Comparison of ENCODE assay signal across 14 mouse cellular contexts in genomic region chr12:17762286-17762933, GRCm38 (mm10).
DNase-seq lines count a peak whose midpoint lies in the region; ATAC-seq lines count a peak whose summit lies in the region.
"Had no signal": no experiment of that assay in that cellular context is flagged by ENCODE, and none has a peak within 500 bp of the region (broad histone marks: within the 10 kb centered on the region; RNA-seq: fewer than 3 reads in every experiment).

No protein-coding gene starts in this region.

- H3K4me3 ChIP-seq in kidney, embryonic 16.5 days (ENCODE audit: low read length), result no peak overlapping the region
- no peak overlapping the region for H3K4me3 ChIP-seq in kidney, embryonic 14.5 days (ENCODE audit: low read length)
- H3K4me3 ChIP-seq in hindbrain, embryonic 14.5 days (replicated peaks; ENCODE audit: low read length), result no peak overlapping the region
- H3K4me3 ChIP-seq in midbrain, embryonic 16.5 days (ENCODE audit: low read depth, low read length), result no peak overlapping the region
- H3K4me3 ChIP-seq in limb, embryonic 10.5 days, result no peak overlapping the region
- H3K4me3 ChIP-seq: forebrain, embryonic 15.5 days; heart, adult 2 months had no signal

- no peaks in the 10 kb centered on the region for H3K27me3 ChIP-seq in kidney, embryonic 16.5 days (ENCODE audit: insufficient read depth, low read length)
- H3K27me3 ChIP-seq in kidney, embryonic 14.5 days (ENCODE audit: control insufficient read depth, insufficient read depth, low read length), result no peaks in the 10 kb centered on the region
- H3K27me3 ChIP-seq in hindbrain, embryonic 14.5 days (ENCODE audit: control insufficient read depth, insufficient read depth, low read length), result no peaks in the 10 kb centered on the region
- no peaks in the 10 kb centered on the region for H3K27me3 ChIP-seq in midbrain, embryonic 16.5 days (ENCODE audit: control insufficient read depth, insufficient read depth, low read depth, low read length)
- H3K27me3 ChIP-seq in limb, embryonic 10.5 days (ENCODE audit: low read depth, poor library complexity, severe bottlenecking), result no peaks in the 10 kb centered on the region
- H3K27me3 ChIP-seq: forebrain, embryonic 15.5 days had no signal

- WGBS in kidney, embryonic 16.5 days, result 72% methylated on average over 6 of the region's 6 CpGs
- WGBS in kidney, embryonic 14.5 days, result 67% methylated on average over 6 of the region's 6 CpGs
- 43% methylated on average over 6 of the region's 6 CpGs for WGBS in hindbrain, embryonic 14.5 days
- WGBS in midbrain, embryonic 16.5 days, result 34% methylated on average over 6 of the region's 6 CpGs
- WGBS in limb, embryonic 10.5 days, result 86% methylated on average over 6 of the region's 6 CpGs

- H3K4me1 ChIP-seq in kidney, embryonic 16.5 days (ENCODE audit: insufficient read depth, low read length), result peaks cover 12% of the 10 kb centered on the region
- H3K4me1 ChIP-seq in kidney, embryonic 14.5 days (ENCODE audit: control insufficient read depth, insufficient read depth, low read length), result peaks cover 4% of the 10 kb centered on the region; the same call in 1 of the 2 replicates
- H3K4me1 ChIP-seq in hindbrain, embryonic 14.5 days (replicated peaks; ENCODE audit: control insufficient read depth, insufficient read depth, low read length), result peaks cover 10% of the 10 kb centered on the region; the same call in 1 of the 2 replicates
- 0 out of 2 replicates have a peak, but pooled peaks cover 3% of the 10 kb centered on the region for H3K4me1 ChIP-seq in midbrain, embryonic 16.5 days (ENCODE audit: control insufficient read depth, insufficient read depth, low read length)
- peaks cover 14% of the 10 kb centered on the region for H3K4me1 ChIP-seq in limb, embryonic 10.5 days
- H3K4me1 ChIP-seq: forebrain, embryonic 15.5 days had no signal

- H3K9me3 ChIP-seq in kidney, embryonic 16.5 days (ENCODE audit: low read length), result no peaks in the 10 kb centered on the region
- no peaks in the 10 kb centered on the region for H3K9me3 ChIP-seq in kidney, embryonic 14.5 days (ENCODE audit: control insufficient read depth, low read length)
- 0 out of 2 replicates have a peak, but pooled peaks cover 6% of the 10 kb centered on the region for H3K9me3 ChIP-seq in hindbrain, embryonic 14.5 days (ENCODE audit: control insufficient read depth, low read length)
- no peaks in the 10 kb centered on the region for H3K9me3 ChIP-seq in midbrain, embryonic 16.5 days (replicated peaks; ENCODE audit: control insufficient read depth, low read length, poor library complexity, severe bottlenecking)
- no peaks in the 10 kb centered on the region for H3K9me3 ChIP-seq in limb, embryonic 10.5 days (replicated peaks)
- H3K9me3 ChIP-seq: forebrain, embryonic 15.5 days had no signal

- no peak overlapping the region for H3K4me2 ChIP-seq in kidney, embryonic 16.5 days (replicated peaks; ENCODE audit: low read depth, low read length)
- no peak overlapping the region for H3K4me2 ChIP-seq in kidney, embryonic 14.5 days (replicated peaks; ENCODE audit: low read depth, low read length)
- H3K4me2 ChIP-seq in hindbrain, embryonic 14.5 days (replicated peaks), result no peak overlapping the region
- H3K4me2 ChIP-seq in midbrain, embryonic 16.5 days (ENCODE audit: low read length), result no peak overlapping the region
- H3K4me2 ChIP-seq: forebrain, embryonic 15.5 days had no signal

- no peak for ATAC-seq in kidney, embryonic 16.5 days (ENCODE audit: low FRiP score, low TSS enrichment)
- no peak; the same call in 1 of the 2 replicates for ATAC-seq in kidney, embryonic 14.5 days (ENCODE audit: low FRiP score, low TSS enrichment)
- ATAC-seq in hindbrain, embryonic 14.5 days (ENCODE audit: low FRiP score), result no peak
- ATAC-seq in midbrain, embryonic 16.5 days, result peak; percentile 33; the same call in 1 of the 2 replicates
- ATAC-seq in megakaryocyte-erythroid progenitor cell, adult 5-6 weeks (replicated peaks; ENCODE audit: low FRiP score, low TSS enrichment, poor library complexity, severe bottlenecking), result no peak
- ATAC-seq: forebrain, embryonic 15.5 days had no signal

- no peaks in the 10 kb centered on the region for H3K36me3 ChIP-seq in kidney, embryonic 16.5 days (ENCODE audit: insufficient read depth, low read length)
- H3K36me3 ChIP-seq in kidney, embryonic 14.5 days (ENCODE audit: control insufficient read depth, insufficient read depth, low read length), result no peaks in the 10 kb centered on the region
- H3K36me3 ChIP-seq in hindbrain, embryonic 14.5 days (replicated peaks; ENCODE audit: control insufficient read depth, insufficient read depth), result no peaks in the 10 kb centered on the region
- no peaks in the 10 kb centered on the region for H3K36me3 ChIP-seq in midbrain, embryonic 16.5 days (ENCODE audit: control insufficient read depth, insufficient read depth, low read length)
- peaks cover 1% of the 10 kb centered on the region; the same call in 1 of the 2 replicates for H3K36me3 ChIP-seq in limb, embryonic 10.5 days
- H3K36me3 ChIP-seq: forebrain, embryonic 15.5 days had no signal

- peak; percentile 29 for DNase-seq in WW6 (ENCODE audit: low read depth, low spot score)
- DNase-seq in hindbrain, embryonic 14.5 days (ENCODE audit: low spot score), result no peak
- DNase-seq in left cerebral cortex, postnatal 10 days (ENCODE audit: extremely low spot score in 1 of 2, low spot score in 2 of 2), result no peak
- DNase-seq in limb, embryonic 10.5 days (ENCODE audit: low spot score), result no peak
- DNase-seq: cerebellum, adult 2 months; heart, adult 2 months; liver; lung, adult 2 months had no signal

- no peak overlapping the region for H3K9ac ChIP-seq in kidney, embryonic 16.5 days (replicated peaks; ENCODE audit: low read length)
- H3K9ac ChIP-seq in kidney, embryonic 14.5 days (ENCODE audit: low read depth, low read length), result no peak overlapping the region
- no peak overlapping the region for H3K9ac ChIP-seq in hindbrain, embryonic 14.5 days
- no peak overlapping the region for H3K9ac ChIP-seq in midbrain, embryonic 16.5 days (ENCODE audit: low read depth, low read length)
- H3K9ac ChIP-seq: forebrain, embryonic 15.5 days had no signal

- intact Hi-C loops in left cerebral cortex, postnatal 10 days (cut with DNase I), result no loop called here

- peak overlapping the region; percentile 35; the same call in 1 of the 2 replicates for H3K27ac ChIP-seq in kidney, embryonic 16.5 days (ENCODE audit: low read length)
- no peak overlapping the region for H3K27ac ChIP-seq in kidney, embryonic 14.5 days (ENCODE audit: low read depth, low read length)
- 0 out of 2 replicates have a peak overlapping the region, but pooled peaks have one; percentile 21 for H3K27ac ChIP-seq in hindbrain, embryonic 14.5 days
- no peak overlapping the region for H3K27ac ChIP-seq in midbrain, embryonic 16.5 days (ENCODE audit: low read length)
- no peak overlapping the region for H3K27ac ChIP-seq in limb, embryonic 10.5 days
- H3K27ac ChIP-seq: forebrain, embryonic 15.5 days; heart, adult 2 months; kidney, postnatal 0 days had no signal

Comparison
In these comparisons a context has a peak if more than half of its experiments do, and no peak if none do; other contexts are left out.
1. H3K27ac ChIP-seq: peak in kidney, embryonic 16.5 days (single experiment) and hindbrain, embryonic 14.5 days (single experiment); none in kidney, embryonic 14.5 days (single experiment), midbrain, embryonic 16.5 days (single experiment) and limb, embryonic 10.5 days (single experiment).